Mouse (Mus musculus): ENCODE measurements around the gene Bank1.

DNA sequence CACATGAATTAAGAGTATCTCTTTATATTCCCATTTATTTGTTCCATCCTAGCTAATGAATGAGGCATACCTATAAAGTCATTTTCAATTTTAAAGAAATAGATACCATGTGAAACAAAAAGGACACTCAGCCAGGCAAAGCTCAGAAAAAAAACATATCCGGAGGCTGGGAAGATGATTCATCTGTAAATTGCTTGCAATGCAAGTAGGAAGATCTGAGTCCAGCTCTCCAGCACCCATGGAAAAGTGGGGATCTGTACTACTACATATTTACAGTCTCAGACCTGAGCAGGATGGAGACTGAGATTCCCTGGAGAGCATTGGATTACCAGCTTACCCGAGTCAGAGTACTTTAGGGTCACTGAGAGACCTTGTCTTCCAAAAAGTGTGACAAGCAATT is 14.0 kb upstream of the Bank1 start:
- TF ChIP-seq EP300 (IDR thresholded peaks at IDR 0.05; ENCODE audit: low read depth) (no peak), CTCF (IDR thresholded peaks at IDR 0.05; ENCODE audit: low read depth) (no peak)
